Mouse (Mus musculus) CH12.LX (cell line): Measurements from ENCODE around the gene Ppil6. TPM values are rescaled to one million over a fixed set of nuclear protein-coding genes. Genes with fewer than 3 reads are reported as not detected.

Experiments used
- DNase-seq: peaks from one replicate; pipeline ENCODE4 v3.0.0-alpha.2; 2013; ENCODE audit errors: extremely low read depth
- H3K27ac ChIP-seq: 2 replicates; pipeline ENCODE4 v1.5.1; 2012; ENCODE audit warnings: low read depth, mild to moderate bottlenecking, control low read depth, moderate library complexity; ENCODE audit not compliant: insufficient read depth
- H3K27me3 ChIP-seq: replicated peaks from 2 replicates; pipeline ENCODE3; 2012; ENCODE audit warnings: inconsistent platforms
- H3K36me3 ChIP-seq, 2 experiments: replicated peaks in 1 of 2; 2 replicates each; pipeline versions ENCODE3 to v1.6.1; 2012; ENCODE audit warnings: inconsistent platforms in 1 of 2, low read length in 1 of 2, mild to moderate bottlenecking in 1 of 2, mixed read lengths in 1 of 2, moderate library complexity in 1 of 2; ENCODE audit not compliant: control insufficient read depth in 1 of 2, insufficient read depth in 1 of 2
- H3K4me1 ChIP-seq, 2 experiments: 2 replicates each; pipeline ENCODE4 v1.6.1; 2012; ENCODE audit warnings: inconsistent platforms in 1 of 2, moderate library complexity in 1 of 2; ENCODE audit not compliant: insufficient read depth in 2 of 2, control insufficient read depth in 1 of 2
- H3K4me2 ChIP-seq: 2 replicates; pipeline ENCODE4 v1.6.1; 2012; ENCODE audit warnings: low read depth, mild to moderate bottlenecking, control low read depth; ENCODE audit not compliant: poor library complexity, insufficient read depth, severe bottlenecking
- H3K4me3 ChIP-seq, 3 experiments: fragments of 150-350 bp in 1 of 3; sonication (generic) in 1 of 3; replicated peaks in 1 of 3; 2 replicates each; pipeline versions ENCODE3 to v1.5.1; 2011 to 2012; ENCODE audit warnings: low read depth in 2 of 3, low read length in 2 of 3, mild to moderate bottlenecking in 2 of 3, moderate library complexity in 2 of 3, control low read depth in 1 of 3, improper control_type of control experiment in 1 of 3, inconsistent platforms in 1 of 3, mixed read lengths in 1 of 3; ENCODE audit not compliant: poor library complexity in 1 of 3
- H3K79me2 ChIP-seq: replicated peaks from 2 replicates; pipeline ENCODE4 v1.6.1; 2012; ENCODE audit warnings: mild to moderate bottlenecking, moderate library complexity; ENCODE audit not compliant: control insufficient read depth, poor library complexity, insufficient read depth, severe bottlenecking; ENCODE audit errors: extremely low read depth
- H3K9ac ChIP-seq: 2 replicates; pipeline ENCODE4 v1.6.1; 2012; ENCODE audit warnings: low read depth, mild to moderate bottlenecking, control low read depth, moderate library complexity; ENCODE audit not compliant: insufficient read depth
- H3K9me3 ChIP-seq: replicated peaks from 2 replicates; pipeline ENCODE3; 2012; ENCODE audit warnings: low read length, inconsistent platforms, mixed read lengths
- CHD1 ChIP-seq: IDR thresholded peaks from 2 replicates; pipeline ENCODE4 v1.6.1; 2012; ENCODE audit warnings: low read depth, low read length, improper control_type of control experiment, inconsistent platforms
- CHD2 ChIP-seq: IDR thresholded peaks from 2 replicates; pipeline ENCODE4 v1.6.1; 2011; ENCODE audit warnings: low read length, improper control_type of control experiment
- E2F4 ChIP-seq: IDR thresholded peaks from 2 replicates; pipeline ENCODE4 v1.6.1; 2011; ENCODE audit warnings: low read depth, low read length, improper control_type of control experiment; ENCODE audit not compliant: insufficient replicate concordance
- EP300 ChIP-seq: IDR thresholded peaks from 2 replicates; pipeline ENCODE4 v1.6.1; 2011; ENCODE audit warnings: low read length, improper control_type of control experiment
- GABPA ChIP-seq: IDR thresholded peaks from 2 replicates; pipeline ENCODE4 v1.6.1; 2012; ENCODE audit warnings: low read depth, low read length, improper control_type of control experiment, inconsistent platforms; ENCODE audit not compliant: insufficient replicate concordance
- HCFC1 ChIP-seq: IDR thresholded peaks from 2 replicates; pipeline ENCODE4 v1.6.1; 2012; ENCODE audit warnings: low read depth, mild to moderate bottlenecking, inconsistent platforms, low read length, improper control_type of control experiment
- IRF4 ChIP-seq: IDR thresholded peaks from 2 replicates; pipeline ENCODE4 v1.6.1; 2014; ENCODE audit warnings: low read depth, mild to moderate bottlenecking, inconsistent platforms, low read length, improper control_type of control experiment
- JUN ChIP-seq: IDR thresholded peaks from 2 replicates; pipeline ENCODE4 v1.6.1; 2011; ENCODE audit warnings: low read depth, mild to moderate bottlenecking, low read length, improper control_type of control experiment, moderate library complexity; ENCODE audit not compliant: insufficient read depth
- JUND ChIP-seq: conservative IDR thresholded peaks from 2 replicates; pipeline ENCODE4 v1.6.1; 2011; ENCODE audit warnings: low read depth, low read length, improper control_type of control experiment
- MAFK ChIP-seq: IDR thresholded peaks from 2 replicates; pipeline ENCODE4 v1.6.1; 2011; ENCODE audit warnings: low read length, improper control_type of control experiment; ENCODE audit not compliant: insufficient replicate concordance
- MAX ChIP-seq: IDR thresholded peaks from 2 replicates; pipeline ENCODE4 v1.6.1; 2011; ENCODE audit warnings: low read length, improper control_type of control experiment
- MAZ ChIP-seq: IDR thresholded peaks from 2 replicates; pipeline ENCODE4 v1.6.1; 2012; ENCODE audit warnings: low read depth, mild to moderate bottlenecking, inconsistent platforms, low read length, improper control_type of control experiment, moderate library complexity
- MEF2A ChIP-seq: IDR thresholded peaks from 2 replicates; pipeline ENCODE4 v1.6.1; 2014; ENCODE audit warnings: low read depth, mild to moderate bottlenecking, inconsistent platforms, low read length, improper control_type of control experiment, borderline replicate concordance
- MYC ChIP-seq: IDR thresholded peaks from 2 replicates; pipeline ENCODE4 v1.6.1; 2011; ENCODE audit warnings: low read depth, mild to moderate bottlenecking, improper control_type of control experiment, low read length
- NELFE ChIP-seq: IDR thresholded peaks from 2 replicates; pipeline ENCODE4 v1.6.1; 2011; ENCODE audit warnings: low read depth, low read length, improper control_type of control experiment
- PAX5 ChIP-seq: IDR thresholded peaks from 2 replicates; pipeline ENCODE4 v1.6.1; 2012; ENCODE audit warnings: low read length, inconsistent platforms, mixed read lengths
- POLR2AphosphoS2 ChIP-seq: IDR thresholded peaks from 2 replicates; pipeline ENCODE4 v1.6.1; 2011; ENCODE audit warnings: low read depth, low read length, improper control_type of control experiment
- RAD21 ChIP-seq: IDR thresholded peaks from 2 replicates; pipeline ENCODE4 v1.6.1; 2011; ENCODE audit warnings: low read depth, mild to moderate bottlenecking, low read length, improper control_type of control experiment, moderate library complexity
- RCOR1 ChIP-seq: conservative IDR thresholded peaks from 2 replicates; pipeline ENCODE4 v1.6.1; 2012; ENCODE audit warnings: low read depth, mild to moderate bottlenecking, inconsistent platforms, low read length, improper control_type of control experiment
- SIN3A ChIP-seq: IDR thresholded peaks from 2 replicates; pipeline ENCODE4 v1.6.1; 2012; ENCODE audit warnings: low read length, improper control_type of control experiment, inconsistent platforms
- SMC3 ChIP-seq: IDR thresholded peaks from 2 replicates; pipeline ENCODE4 v1.6.1; 2011; ENCODE audit warnings: low read depth, low read length, improper control_type of control experiment
- TBP ChIP-seq: conservative IDR thresholded peaks from 2 replicates; pipeline ENCODE4 v1.6.1; 2011; ENCODE audit warnings: low read depth, low read length, improper control_type of control experiment
- TCF12 ChIP-seq: IDR thresholded peaks from 2 replicates; pipeline ENCODE4 v1.6.1; 2014; ENCODE audit warnings: low read depth, mild to moderate bottlenecking, inconsistent platforms, low read length, improper control_type of control experiment
- UBTF ChIP-seq: IDR thresholded peaks from 2 replicates; pipeline ENCODE4 v1.6.1; 2012; ENCODE audit warnings: low read depth, mild to moderate bottlenecking, inconsistent platforms, low read length, improper control_type of control experiment, moderate library complexity
- USF2 ChIP-seq: conservative IDR thresholded peaks from 2 replicates; pipeline ENCODE4 v1.6.1; 2011; ENCODE audit warnings: low read depth, low read length, improper control_type of control experiment
- ZKSCAN1 ChIP-seq: IDR thresholded peaks from 2 replicates; pipeline ENCODE4 v1.6.1; 2012; ENCODE audit warnings: low read depth, inconsistent platforms, low read length, improper control_type of control experiment, borderline replicate concordance
- ZMIZ1 ChIP-seq: IDR thresholded peaks from 2 replicates; pipeline ENCODE4 v1.6.1; 2012; ENCODE audit warnings: low read depth, mild to moderate bottlenecking, inconsistent platforms, low read length, improper control_type of control experiment
- ZNF384 ChIP-seq: IDR thresholded peaks from 2 replicates; pipeline ENCODE4 v1.6.1; 2012; ENCODE audit warnings: low read depth, low read length, improper control_type of control experiment, inconsistent platforms
- dilution Hi-C: fragments of 300-500 bp; cut with MboI; formaldehyde crosslinking; loops from 2 replicates; pipeline ENCODE4 v1.14.3; 2020; ENCODE audit warnings: low sequenced_read_pairs; ENCODE audit not compliant: extremely low pct_unique_long_range_greater_than_20kb, extremely low pct_ligation_motif_present
- in situ Hi-C: fragments of 300-500 bp; cut with MboI; formaldehyde crosslinking; loops from 3 replicates; pipeline ENCODE4 v1.14.3; 2019; ENCODE audit warnings: low sequenced_read_pairs, low pct_ligation_motif_present, low pct_unique_long_range_greater_than_20kb, mixed read lengths
- polyA plus RNA-seq: library from polyadenylated mRNA; unstranded; fragments of >175 nt; gene quantifications from 2 replicates; pipeline ENCODE4 v1.2.1, GENCODE M21; 2012; ENCODE audit warnings: low read depth; ENCODE audit not compliant: insufficient read length
- total RNA-seq, 2 experiments: library from RNA; depleted of rRNA; stranded (reverse); fragments of 300-350 nt in 1 of 2; fragments of >200 nt in 1 of 2; gene quantifications; 2 replicates each; pipeline ENCODE4 v1.2.3; 2012 to 2014

Ppil6 gene
- total and polyA plus RNA-seq, 3 experiments = not detected

- TF ChIP-seq E2F4 (peak; percentile 77; the same call in 1 of the 2 replicates), ZNF384 (no peak), ZMIZ1 (peak; percentile 97), RAD21 (no peak), IRF4 (peak; percentile 53; the same call in 1 of the 2 replicates), RCOR1 (peak; percentile 82; the same call in 1 of the 2 replicates), NELFE (peak; percentile 98), SIN3A (peak; percentile 97), MEF2A (peak; percentile 47; the same call in 1 of the 2 replicates), HCFC1 (peak; percentile 83), UBTF (peak; percentile 66; the same call in 1 of the 2 replicates), POLR2AphosphoS2 (peak; percentile 95), JUN (no peak)
Measured at GRCm38 (mm10) chr10:41450137-41450670, 40.0 kb upstream of the Ppil6 start, which contains the start of gene Zbtb24 (continued).

- no peaks in the 10 kb centered on the region for H3K9me3 ChIP-seq
- H3K4me1 ChIP-seq = peaks cover 14 to 40% of the 10 kb centered on the region in 2 experiments
- H3K9ac ChIP-seq = peak overlapping the region; percentile 95
- peak overlapping the region; percentile 87 for H3K4me2 ChIP-seq
- no peaks in the 10 kb centered on the region for H3K27me3 ChIP-seq
- H3K4me3 ChIP-seq = peak overlapping the region; percentile 77 to 90 (median 85)
- no peak overlapping the region for H3K27ac ChIP-seq
- H3K79me2 ChIP-seq = peaks cover 23% of the 10 kb centered on the region
- dilution Hi-C loops = no loop called here
- TF ChIP-seq ZNF384 (peak; percentile 38; the same call in 1 of the 2 replicates), MAFK (no peak), IRF4 (no peak)
- no peak for DNase-seq
- peaks cover 27 to 45% of the 10 kb centered on the region in 2 experiments for H3K36me3 ChIP-seq
- in situ Hi-C loops = no loop called here
Measured at GRCm38 (mm10) chr10:41450780-41451522, 39.3 kb upstream of the Ppil6 start.

- DNase-seq = no peak
- H3K9me3 ChIP-seq = no peaks in the 10 kb centered on the region
- H3K27me3 ChIP-seq = no peaks in the 10 kb centered on the region
- no peak overlapping the region for H3K4me3 ChIP-seq
- H3K79me2 ChIP-seq = peaks cover 23% of the 10 kb centered on the region
- no peak overlapping the region for H3K27ac ChIP-seq
- H3K4me2 ChIP-seq = peak overlapping the region; percentile 87
- H3K36me3 ChIP-seq = peaks cover 34 to 52% of the 10 kb centered on the region in 2 experiments
- dilution Hi-C loops = no loop called here
- H3K4me1 ChIP-seq = peaks cover 14 to 40% of the 10 kb centered on the region in 2 experiments
- TF ChIP-seq SMC3 = no peak
- TF ChIP-seq CHD1 = no peak
- TF ChIP-seq RAD21 = no peak
- TF ChIP-seq PAX5 = no peak
- TF ChIP-seq ZKSCAN1 = no peak
- TF ChIP-seq MAFK = no peak
- no peak for TF ChIP-seq ZNF384
- TF ChIP-seq MAX = no peak
- no peak for TF ChIP-seq TBP
- no peak for TF ChIP-seq GABPA
- TF ChIP-seq CHD2 = no peak
- TF ChIP-seq NELFE = no peak
- TF ChIP-seq USF2 = no peak
- no peak for TF ChIP-seq JUND
- TF ChIP-seq EP300 = no peak
- TF ChIP-seq TCF12 = no peak
- TF ChIP-seq MYC = no peak
- no peak for TF ChIP-seq MAZ
- in situ Hi-C loops = no loop called here
- no peak overlapping the region for H3K9ac ChIP-seq
Measured at GRCm38 (mm10) chr10:41451656-41452055, 38.6 kb upstream of the Ppil6 start.
